Mouse (Mus musculus) MEL (cell line): Measurements from ENCODE around the gene Zzz3.

ENCODE experiments used
- BHLHE40 ChIP-seq: IDR thresholded peaks from 2 replicates; pipeline ENCODE4 v1.6.1; 2012; ENCODE audit warnings: low read depth, mild to moderate bottlenecking, inconsistent platforms, low read length, improper control_type of control experiment, borderline replicate concordance
- CHD2 ChIP-seq: IDR thresholded peaks from 2 replicates; pipeline ENCODE4 v1.6.1; 2011; ENCODE audit warnings: low read length, improper control_type of control experiment
- GABPA ChIP-seq: IDR thresholded peaks from 2 replicates; pipeline ENCODE4 v1.6.1; 2012; ENCODE audit warnings: low read depth, mild to moderate bottlenecking, inconsistent platforms, low read length, improper control_type of control experiment, moderate library complexity
- GATA1 ChIP-seq: IDR thresholded peaks from 2 replicates; pipeline ENCODE4 v1.6.1; 2011; ENCODE audit warnings: low read depth, low read length, improper control_type of control experiment
- MYB ChIP-seq: IDR thresholded peaks from 2 replicates; pipeline ENCODE4 v1.6.1; 2011; ENCODE audit warnings: mild to moderate bottlenecking, low read depth, low read length, improper control_type of control experiment
- POLR2A ChIP-seq, 2 experiments: IDR thresholded peaks; 2 replicates each; pipeline ENCODE4 v1.6.1; 2011 to 2012; ENCODE audit warnings: low read length in 2 of 2, mild to moderate bottlenecking in 2 of 2, control low read depth in 1 of 2, improper control_type of control experiment in 1 of 2, low read depth in 1 of 2, moderate library complexity in 1 of 2; ENCODE audit not compliant: control insufficient read depth in 1 of 2, insufficient read depth in 1 of 2, poor library complexity in 1 of 2
- SMC3 ChIP-seq: IDR thresholded peaks from 2 replicates; pipeline ENCODE4 v1.6.1; 2011; ENCODE audit warnings: low read depth, low read length, improper control_type of control experiment
- TAL1 ChIP-seq: IDR thresholded peaks from 2 replicates; pipeline ENCODE4 v1.6.1; 2012; ENCODE audit warnings: mild to moderate bottlenecking, inconsistent platforms, low read length, moderate library complexity, mixed read lengths
- TBP ChIP-seq: IDR thresholded peaks from 2 replicates; pipeline ENCODE4 v1.8.0; 2011; ENCODE audit warnings: low read depth, low read length, improper control_type of control experiment
- TCF12 ChIP-seq: IDR thresholded peaks from 2 replicates; pipeline ENCODE4 v1.6.1; 2014; ENCODE audit warnings: low read depth, mild to moderate bottlenecking, inconsistent platforms, low read length, improper control_type of control experiment, moderate library complexity

DNA sequence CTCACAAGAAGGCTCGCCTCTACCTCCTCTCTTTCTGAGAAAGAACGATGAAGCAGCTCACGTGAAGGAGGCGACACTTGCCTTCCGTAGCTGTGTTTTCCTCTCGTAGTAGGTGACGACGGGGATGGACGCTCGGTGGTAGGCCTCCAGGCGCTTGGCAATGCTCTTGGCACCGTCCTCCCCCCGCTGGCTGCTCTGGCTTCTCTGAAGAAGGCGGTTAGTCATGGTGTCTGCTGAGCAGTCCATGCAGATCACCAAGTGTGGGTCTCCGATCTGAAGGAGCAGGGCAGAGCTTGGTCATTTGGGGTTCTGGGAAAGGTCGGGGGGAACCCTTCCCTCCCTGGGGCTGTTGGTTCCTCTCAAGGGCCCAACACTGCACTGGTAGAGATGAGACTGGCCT lies 77.4 kb downstream of the Zzz3 start:
- no peak for TF ChIP-seq TBP
- TF ChIP-seq TCF12: no peak
- TF ChIP-seq GABPA: no peak
- no peak for TF ChIP-seq POLR2A (IDR thresholded peaks at IDR 0.05; ENCODE audit: control insufficient read depth in 1 of 2, insufficient read depth in 1 of 2, low read depth in 1 of 2, low read length in 2 of 2, poor library complexity in 1 of 2)
- TF ChIP-seq SMC3: no peak
- no peak for TF ChIP-seq BHLHE40
- no peak for TF ChIP-seq MYB
- TF ChIP-seq CHD2: no peak
- TF ChIP-seq GATA1: no peak
- no peak for TF ChIP-seq TAL1
